Mouse (Mus musculus): ENCODE data around the gene Gpbp1. TPM values are rescaled to one million over a fixed set of nuclear protein-coding genes. Genes with fewer than 3 reads are reported as not detected.

Gene Gpbp1
- polyA plus RNA-seq, 1 experiment from 2014 or later, result 44.1 TPM

GRCm38 (mm10) chr13:111508645-111509044 is 18.7 kb upstream of the Gpbp1 start:
- TF ChIP-seq EP300 (IDR thresholded peaks at IDR 0.05) (no peak), CTCF (IDR thresholded peaks at IDR 0.05) (no peak)
- Histone ChIP-seq H3K27ac (ENCODE audit: low read length) (no peak overlapping the region), H3K4me2 (replicated peaks; ENCODE audit: low read depth, low read length) (no peak overlapping the region), H3K9me3 (ENCODE audit: low read length) (no peaks in the 10 kb centered on the region), H3K36me3 (ENCODE audit: insufficient read depth, low read length) (no peaks in the 10 kb centered on the region), H3K27me3 (replicated peaks; ENCODE audit: insufficient read depth, low read length) (no peaks in the 10 kb centered on the region), H3K4me1 (ENCODE audit: insufficient read depth, low read depth, low read length) (no peaks in the 10 kb centered on the region), H3K9ac (replicated peaks; ENCODE audit: low read depth) (no peak overlapping the region), H3K4me3 (ENCODE audit: low read depth, low read length) (no peak overlapping the region)
- no peak for ATAC-seq
- DNase-seq (ENCODE audit: low spot score), result no peak
- WGBS, result 62% methylated on average over 6 of the region's 6 CpGs

- 70% methylated on average over 11 of the region's 11 CpGs for WGBS
- no peak for DNase-seq (ENCODE audit: low spot score)
- Histone ChIP-seq H3K27me3 (replicated peaks; ENCODE audit: insufficient read depth, low read length) (peaks cover 4% of the 10 kb centered on the region; the same call in 1 of the 2 replicates), H3K9ac (replicated peaks; ENCODE audit: low read depth) (no peak overlapping the region), H3K36me3 (ENCODE audit: insufficient read depth, low read length) (no peaks in the 10 kb centered on the region), H3K4me1 (ENCODE audit: insufficient read depth, low read depth, low read length) (peaks cover 2% of the 10 kb centered on the region), H3K27ac (ENCODE audit: low read length) (no peak overlapping the region), H3K9me3 (ENCODE audit: low read length) (no peaks in the 10 kb centered on the region), H3K4me2 (replicated peaks; ENCODE audit: low read depth, low read length) (no peak overlapping the region), H3K4me3 (ENCODE audit: low read depth, low read length) (no peak overlapping the region)
- no peak for ATAC-seq
- TF ChIP-seq CTCF (IDR thresholded peaks at IDR 0.05) (no peak), EP300 (IDR thresholded peaks at IDR 0.05) (no peak)
These were observed 4.6 kb upstream of the Gpbp1 start for GRCm38 (mm10) chr13:111494330-111495029.

- H3K4me2 ChIP-seq (replicated peaks; ENCODE audit: low read depth, low read length), result peak overlapping the region; percentile 64
- DNase-seq (ENCODE audit: low spot score), result no peak
- TF ChIP-seq CTCF (IDR thresholded peaks at IDR 0.05) (no peak), EP300 (IDR thresholded peaks at IDR 0.05) (no peak)
- H3K4me3 ChIP-seq (ENCODE audit: low read depth, low read length), result peak overlapping the region; percentile 54; the same call in 1 of the 2 replicates
- no peaks in the 10 kb centered on the region for H3K36me3 ChIP-seq (ENCODE audit: insufficient read depth, low read length)
- WGBS, result 27% methylated on average over 13 of the region's 13 CpGs
- peaks cover 2% of the 10 kb centered on the region for H3K4me1 ChIP-seq (ENCODE audit: insufficient read depth, low read depth, low read length)
- H3K27me3 ChIP-seq (replicated peaks; ENCODE audit: insufficient read depth, low read length), result peaks cover 4% of the 10 kb centered on the region; the same call in 1 of the 2 replicates
- peak overlapping the region; percentile 48; the same call in 1 of the 2 replicates for H3K9ac ChIP-seq (replicated peaks; ENCODE audit: low read depth)
- H3K27ac ChIP-seq (ENCODE audit: low read length), result no peak overlapping the region
- no peaks in the 10 kb centered on the region for H3K9me3 ChIP-seq (ENCODE audit: low read length)
- no peak for ATAC-seq
These were observed 1.3 kb upstream of the Gpbp1 start for GRCm38 (mm10) chr13:111491046-111491756.

GRCm38 (mm10) chr13:111489502-111489801 is 459 bp downstream of the Gpbp1 start:
- no peaks in the 10 kb centered on the region for H3K36me3 ChIP-seq (ENCODE audit: insufficient read depth, low read length)
- H3K27me3 ChIP-seq (replicated peaks; ENCODE audit: insufficient read depth, low read length), result 0 out of 2 replicates have a peak, but pooled peaks cover 4% of the 10 kb centered on the region
- ATAC-seq (peak; percentile 10; the same call in 1 of the 2 replicates), DNase-seq (ENCODE audit: low spot score) (no peak)
- peak overlapping the region; percentile 64 for H3K4me2 ChIP-seq (replicated peaks; ENCODE audit: low read depth, low read length)
- peak overlapping the region; percentile 99 for H3K27ac ChIP-seq (ENCODE audit: low read length)
- no peaks in the 10 kb centered on the region for H3K9me3 ChIP-seq (ENCODE audit: low read length)
- TF ChIP-seq CTCF (IDR thresholded peaks at IDR 0.05), result 0 out of 2 replicates have a peak, but pooled peaks have one; percentile 8
- no peak for TF ChIP-seq EP300 (IDR thresholded peaks at IDR 0.05)
- H3K4me3 ChIP-seq (ENCODE audit: low read depth, low read length), result peak overlapping the region; percentile 97
- H3K4me1 ChIP-seq (ENCODE audit: insufficient read depth, low read depth, low read length), result peaks cover 5% of the 10 kb centered on the region
- 2% methylated on average over 11 of the region's 33 CpGs for WGBS
- peak overlapping the region; percentile 97 for H3K9ac ChIP-seq (replicated peaks; ENCODE audit: low read depth)

DNA sequence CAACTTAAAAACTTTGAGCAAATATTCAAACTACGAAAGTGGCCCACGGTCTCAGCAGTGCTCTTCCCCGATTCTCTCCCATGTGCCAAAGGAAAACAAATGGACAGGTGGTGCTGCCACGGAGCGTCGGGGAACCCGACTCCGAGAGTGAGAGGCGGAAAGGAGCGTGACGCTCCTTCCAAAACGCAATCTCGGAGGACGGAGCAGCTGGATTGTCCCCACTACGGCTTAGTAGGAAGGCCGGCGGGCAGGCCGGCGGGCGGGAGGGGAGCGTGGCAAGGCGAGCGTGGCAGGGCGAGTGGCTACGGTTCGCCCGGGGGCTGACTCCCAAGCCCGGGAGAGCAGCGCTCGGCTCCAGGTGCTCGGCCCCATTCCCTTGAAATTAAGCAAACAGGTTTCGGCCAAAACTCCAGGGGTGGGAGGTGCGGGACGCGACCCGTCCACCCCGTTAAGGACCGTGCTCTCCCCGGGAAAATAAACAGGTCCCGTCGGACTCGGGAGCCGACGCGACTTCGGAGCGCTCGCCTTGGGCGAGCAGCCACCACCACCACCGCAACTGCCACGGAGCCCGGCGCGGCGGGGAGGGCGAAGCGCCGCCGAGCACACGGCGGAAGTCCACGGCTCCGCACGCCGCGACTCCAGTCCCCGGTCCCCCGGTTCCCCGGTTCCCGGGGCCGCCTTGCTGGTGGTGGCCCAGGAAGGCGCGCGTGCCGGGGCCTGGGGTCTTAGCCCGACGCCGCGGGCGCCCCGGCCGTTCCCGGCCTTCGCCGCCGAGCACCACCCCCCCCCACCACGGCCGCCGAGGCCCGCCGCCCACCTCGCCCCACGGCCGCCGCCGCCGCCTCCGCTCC is 1.0 kb downstream of the Gpbp1 start:
- peak overlapping the region; percentile 97 for H3K9ac ChIP-seq (replicated peaks; ENCODE audit: low read depth)
- peak overlapping the region; percentile 97 for H3K4me3 ChIP-seq (ENCODE audit: low read depth, low read length)
- DNase-seq (ENCODE audit: low spot score) (peak; percentile 56), ATAC-seq (peak; percentile 0; the same call in 1 of the 2 replicates)
- TF ChIP-seq CTCF (IDR thresholded peaks at IDR 0.05), result no peak
- no peak for TF ChIP-seq EP300 (IDR thresholded peaks at IDR 0.05)
- H3K9me3 ChIP-seq (ENCODE audit: low read length), result no peaks in the 10 kb centered on the region
- peaks cover 7% of the 10 kb centered on the region for H3K4me1 ChIP-seq (ENCODE audit: insufficient read depth, low read depth, low read length)
- 0 out of 2 replicates have a peak, but pooled peaks cover 4% of the 10 kb centered on the region for H3K27me3 ChIP-seq (replicated peaks; ENCODE audit: insufficient read depth, low read length)
- H3K4me2 ChIP-seq (replicated peaks; ENCODE audit: low read depth, low read length), result peak overlapping the region; percentile 64
- H3K27ac ChIP-seq (ENCODE audit: low read length), result peak overlapping the region; percentile 99
- no peaks in the 10 kb centered on the region for H3K36me3 ChIP-seq (ENCODE audit: insufficient read depth, low read length)
- WGBS, result under 1% methylated on average over 40 of the region's 98 CpGs

DNA sequence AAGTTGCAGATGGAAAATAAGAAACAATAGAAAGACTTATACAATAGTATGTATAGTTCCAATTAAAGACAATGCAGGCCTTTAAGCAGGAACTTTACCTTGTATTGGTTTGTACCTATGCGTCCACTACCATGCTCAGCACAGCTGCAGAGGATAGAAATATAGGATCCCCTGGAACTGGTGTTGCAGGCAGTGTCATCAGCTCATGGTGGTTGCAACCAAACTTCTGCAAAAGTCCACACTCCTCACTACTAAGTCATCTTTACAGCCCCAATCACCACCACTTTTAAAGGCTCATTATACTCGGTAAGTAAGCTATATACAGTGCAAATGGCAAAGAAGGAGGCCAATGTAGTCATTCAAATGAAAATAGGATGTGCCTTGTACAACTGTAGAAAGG is 12.2 kb downstream of the Gpbp1 start:
- no peak overlapping the region for H3K27ac ChIP-seq (ENCODE audit: low read length)
- no peak overlapping the region for H3K4me3 ChIP-seq (ENCODE audit: low read depth, low read length)
- no peaks in the 10 kb centered on the region for H3K36me3 ChIP-seq (ENCODE audit: insufficient read depth, low read length)
- 82% methylated on average over 2 of the region's 2 CpGs for WGBS
- H3K4me2 ChIP-seq (replicated peaks; ENCODE audit: low read depth, low read length), result no peak overlapping the region
- DNase-seq (ENCODE audit: low spot score) (no peak), ATAC-seq (no peak)
- no peaks in the 10 kb centered on the region for H3K27me3 ChIP-seq (replicated peaks; ENCODE audit: insufficient read depth, low read length)
- peaks cover 16% of the 10 kb centered on the region; the same call in 1 of the 2 replicates for H3K4me1 ChIP-seq (ENCODE audit: insufficient read depth, low read depth, low read length)
- TF ChIP-seq EP300 (IDR thresholded peaks at IDR 0.05) (no peak), CTCF (IDR thresholded peaks at IDR 0.05) (no peak)
- no peaks in the 10 kb centered on the region for H3K9me3 ChIP-seq (ENCODE audit: low read length)
- no peak overlapping the region for H3K9ac ChIP-seq (replicated peaks; ENCODE audit: low read depth)

Data from lung, postnatal 0 days (tissue).